Mouse (Mus musculus) frontal cortex, adult (tissue): ENCODE measurements at regions not wholly inside any gene's neighbourhood (a gene's known extent, or its start where the extent isn't known, plus 50 kb on each side); places are given as distances from the start of the nearest gene placed in this dataset.
"Not testable (repeated sequence)": the region's sequence is repeated elsewhere in the genome, so short reads cannot be mapped to it uniquely, and the experiment has no call there.

Experiments used
- ATAC-seq: cut with Nextera tagmentation; 2 replicates; pipeline ENCODE4 v1.9.2; 2017; ENCODE audit warnings: mild to moderate bottlenecking, moderate library complexity, mixed read lengths; ENCODE audit not compliant: low TSS enrichment

GRCm38 (mm10) chr14:52863107-52863506, 367.6 kb upstream of the Olfr1507 start:
- ATAC-seq = not testable (repeated sequence)

GRCm38 (mm10) chr14:52862491-52862890, 366.9 kb upstream of the Olfr1507 start:
- ATAC-seq = 0 out of 2 replicates have a peak, but pooled peaks have one; percentile 44

GRCm38 (mm10) chr14:52855339-52855738, 359.8 kb upstream of the Olfr1507 start:
- not testable (repeated sequence) for ATAC-seq

GRCm38 (mm10) chr14:52853598-52853997, 358.0 kb upstream of the Olfr1507 start:
- peak; percentile 74; the same call in 1 of the 2 replicates for ATAC-seq

GRCm38 (mm10) chr14:52847970-52848369, 352.4 kb upstream of the Olfr1507 start:
- ATAC-seq = not testable (repeated sequence)

GRCm38 (mm10) chr14:52824005-52824404, 328.5 kb upstream of the Olfr1507 start:
- not testable (repeated sequence) for ATAC-seq

GRCm38 (mm10) chr14:52821617-52822016, 326.1 kb upstream of the Olfr1507 start:
- ATAC-seq = peak; percentile 67; the same call in 1 of the 2 replicates

- peak; percentile 23; the same call in 1 of the 2 replicates for ATAC-seq
These were observed 315.5 kb upstream of the Olfr1507 start for GRCm38 (mm10) chr14:52811128-52811415.

GRCm38 (mm10) chr14:52810275-52811127, 315.0 kb upstream of the Olfr1507 start:
- ATAC-seq = peak; percentile 94

GRCm38 (mm10) chr14:52801705-52802104, 306.2 kb upstream of the Olfr1507 start:
- not testable (repeated sequence) for ATAC-seq

- not testable (repeated sequence) for ATAC-seq
These were observed 297.1 kb upstream of the Olfr1507 start for GRCm38 (mm10) chr14:52792600-52792999.

- ATAC-seq = peak; percentile 74
These were observed 296.3 kb upstream of the Olfr1507 start for GRCm38 (mm10) chr14:52791828-52792227.

GRCm38 (mm10) chr14:52782832-52783231, 287.3 kb upstream of the Olfr1507 start:
- ATAC-seq = not testable (repeated sequence)

GRCm38 (mm10) chr14:52775816-52776215, 280.3 kb upstream of the Olfr1507 start:
- not testable (repeated sequence) for ATAC-seq

GRCm38 (mm10) chr14:52769450-52769849, 273.9 kb upstream of the Olfr1507 start:
- ATAC-seq = peak; percentile 70

GRCm38 (mm10) chr14:52752159-52752558, 256.6 kb upstream of the Olfr1507 start:
- ATAC-seq = not testable (repeated sequence)

GRCm38 (mm10) chr14:52726680-52727079, 231.1 kb upstream of the Olfr1507 start:
- not testable (repeated sequence) for ATAC-seq

GRCm38 (mm10) chr14:52724988-52725387, 229.4 kb upstream of the Olfr1507 start:
- ATAC-seq = not testable (repeated sequence)

- no peak for ATAC-seq
These were observed 225.1 kb upstream of the Olfr1507 start for GRCm38 (mm10) chr14:52720640-52721039.

GRCm38 (mm10) chr14:52700851-52701250, 205.3 kb upstream of the Olfr1507 start:
- ATAC-seq = not testable (repeated sequence)

GRCm38 (mm10) chr14:52683636-52684035, 188.1 kb upstream of the Olfr1507 start:
- not testable (repeated sequence) for ATAC-seq

GRCm38 (mm10) chr14:52654355-52654754, 158.8 kb upstream of the Olfr1507 start:
- ATAC-seq = peak; percentile 74

GRCm38 (mm10) chr14:52638179-52638578, 142.6 kb upstream of the Olfr1507 start:
- no peak for ATAC-seq
